20 mouse cellular contexts compared by ENCODE assay signal in the genomic region with DNA sequence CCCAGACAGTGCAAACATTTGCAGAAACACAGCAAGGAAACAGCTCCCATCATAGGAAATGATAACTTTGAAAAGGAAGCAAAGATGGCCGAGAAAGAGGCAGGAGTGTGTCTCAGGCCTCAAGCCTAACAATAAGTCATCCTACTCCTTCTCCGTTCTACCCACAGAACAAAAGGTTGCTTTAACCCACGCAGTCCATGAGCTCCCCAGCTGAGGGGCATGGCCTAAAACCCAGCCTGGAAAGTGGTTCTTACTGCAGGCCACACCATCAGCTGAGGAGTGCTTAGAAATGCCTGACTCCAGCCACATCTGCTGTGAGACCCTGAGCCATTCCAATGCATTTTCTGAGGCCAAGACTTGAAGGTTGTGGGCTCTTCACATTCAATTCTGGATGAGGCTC. TPM values are rescaled to one million over a fixed set of nuclear protein-coding genes. Genes with fewer than 3 reads are reported as not detected.
DNase-seq lines count a peak whose midpoint lies in the region; ATAC-seq and TF ChIP-seq lines count a peak whose summit lies in the region.
"Had no signal": no experiment of that assay in that cellular context is flagged by ENCODE, and none has a peak within 500 bp of the region (broad histone marks: within the 10 kb centered on the region; RNA-seq: fewer than 3 reads in every experiment).

No protein-coding gene starts in this region.

- 0 out of 2 replicates have a peak, but pooled peaks have one; percentile 43 for ATAC-seq in heart, embryonic 14.5 days (ENCODE audit: insufficient number of reproducible peaks, insufficient read depth, low FRiP score, low read depth)
- no peak for ATAC-seq in liver, embryonic 11.5 days (replicated peaks; ENCODE audit: low FRiP score)
- ATAC-seq: intestine, embryonic 15.5 days; lung, postnatal 0 days had no signal

- peaks cover 11 to 13% of the 10 kb centered on the region in 2 experiments for H3K4me1 ChIP-seq in heart, embryonic 14.5 days (ENCODE audit: control insufficient read depth in 2 of 2, insufficient read depth in 2 of 2, low read length in 2 of 2)
- H3K4me1 ChIP-seq in spleen, adult 2 months (ENCODE audit: control insufficient read depth, insufficient read depth, insufficient read length) = peaks cover 23% of the 10 kb centered on the region
- H3K4me1 ChIP-seq in liver, embryonic 11.5 days (replicated peaks; ENCODE audit: control insufficient read depth, insufficient read depth, low read length) = peaks cover 60% of the 10 kb centered on the region
- H3K4me1 ChIP-seq in cerebellum, adult 2 months (ENCODE audit: control insufficient read depth, insufficient read depth, low read length) = peaks cover 11% of the 10 kb centered on the region; the same call in 1 of the 2 replicates
- H3K4me1 ChIP-seq: embryonic facial prominence, embryonic 13.5 days; forebrain, embryonic 10.5 days; neural tube, embryonic 12.5 days had no signal

- intact Hi-C loops in heart, postnatal 36 days (cut with DNase I) = no loop called here
- intact Hi-C loops in gastrocnemius, adult 2 months (cut with DNase I) = no loop called here

- no peak for DNase-seq in heart, postnatal 36 days
- no peak for DNase-seq in spleen, adult 2 months (ENCODE audit: low read depth in 1 of 2, low spot score in 2 of 2)
- no peak for DNase-seq in spleen, adult 12 weeks (ENCODE audit: low spot score)
- DNase-seq in liver, embryonic 11.5 days (ENCODE audit: low spot score) = no peak
- no peak for DNase-seq in cerebellum, adult 2 months
- no peak for DNase-seq in gastrocnemius, adult 2 months
- DNase-seq: adrenal gland, postnatal 14 days; cerebellum, adult 9-11 months; gastrocnemius, postnatal 10 days; kidney, postnatal 10 days; right cerebral cortex, postnatal 14 days; thymus, postnatal 4 days had no signal

- no peak overlapping the region for H3K9ac ChIP-seq in heart, embryonic 14.5 days (ENCODE audit: low read length)
- H3K9ac ChIP-seq in liver, embryonic 11.5 days (ENCODE audit: low read depth, low read length) = peak overlapping the region; percentile 68
- H3K9ac ChIP-seq: embryonic facial prominence, embryonic 13.5 days; hindbrain, embryonic 14.5 days; intestine, embryonic 15.5 days; neural tube, embryonic 12.5 days had no signal

- no peak overlapping the region for H3K27ac ChIP-seq in heart, embryonic 14.5 days (replicated peaks in 1 of 2; ENCODE audit: control insufficient read depth in 1 of 2, insufficient read depth in 1 of 2, low read depth in 2 of 2, low read length in 2 of 2)
- peak overlapping the region; percentile 78 for H3K27ac ChIP-seq in spleen, adult 2 months (ENCODE audit: insufficient read depth, low read length)
- peak overlapping the region; percentile 98 for H3K27ac ChIP-seq in liver, embryonic 11.5 days (ENCODE audit: low read depth, low read length)
- no peak overlapping the region for H3K27ac ChIP-seq in cerebellum, adult 2 months (ENCODE audit: insufficient read depth, low read length)
- no peak overlapping the region for H3K27ac ChIP-seq in gastrocnemius, adult 2 months
- H3K27ac ChIP-seq: embryonic facial prominence, embryonic 13.5 days; hindbrain, embryonic 14.5 days; intestine, embryonic 15.5 days; neural tube, embryonic 12.5 days had no signal

- no peak overlapping the region for H3K4me2 ChIP-seq in heart, embryonic 14.5 days (ENCODE audit: low read length)
- peak overlapping the region; percentile 94 for H3K4me2 ChIP-seq in liver, embryonic 11.5 days
- H3K4me2 ChIP-seq in myocyte (ENCODE audit: low read depth) = no peak overlapping the region
- H3K4me2 ChIP-seq: embryonic facial prominence, embryonic 13.5 days; hindbrain, embryonic 14.5 days; neural tube, embryonic 12.5 days had no signal

- H3K9me3 ChIP-seq in heart, embryonic 14.5 days (ENCODE audit: control insufficient read depth, low read length) = no peaks in the 10 kb centered on the region
- H3K9me3 ChIP-seq in liver, embryonic 11.5 days (ENCODE audit: control insufficient read depth, low read length) = no peaks in the 10 kb centered on the region
- H3K9me3 ChIP-seq: embryonic facial prominence, embryonic 13.5 days; forebrain, embryonic 10.5 days; intestine, embryonic 15.5 days; neural tube, embryonic 12.5 days had no signal

- no peak overlapping the region for H3ac ChIP-seq in myocyte (ENCODE audit: control insufficient read depth, insufficient read length)

- TF ChIP-seq CTCF in spleen, adult 2 months (IDR thresholded peaks at IDR 0.05; ENCODE audit: extremely low read depth, insufficient read depth, insufficient read length, insufficient replicate concordance) = no peak
- TF ChIP-seq CTCF in cerebellum, adult 2 months (IDR thresholded peaks at IDR 0.05; ENCODE audit: borderline replicate concordance, insufficient read depth, low read depth, low read length) = no peak
- TF ChIP-seq CTCF in gastrocnemius, adult 2 months (IDR thresholded peaks at IDR 0.05) = no peak

- H3K79me2 ChIP-seq in myocyte (ENCODE audit: control insufficient read depth, insufficient read depth) = peaks cover 71% of the 10 kb centered on the region

- TF ChIP-seq POLR2A in spleen, adult 2 months (IDR thresholded peaks at IDR 0.05; ENCODE audit: low read depth, low read length) = no peak
- no peak for TF ChIP-seq POLR2A in myocyte (IDR thresholded peaks at IDR 0.05; ENCODE audit: insufficient read length, low read depth)
- TF ChIP-seq POLR2A in cerebellum, adult 2 months (IDR thresholded peaks at IDR 0.05; ENCODE audit: borderline replicate concordance, insufficient read depth, low read length) = no peak

- H3K36me3 ChIP-seq in heart, embryonic 14.5 days (ENCODE audit: control insufficient read depth, insufficient read depth, low read length) = peaks cover 2% of the 10 kb centered on the region; the same call in 1 of the 2 replicates
- peaks cover 17% of the 10 kb centered on the region for H3K36me3 ChIP-seq in spleen, adult 2 months (ENCODE audit: control insufficient read depth, insufficient read depth, low read length)
- peaks cover 6% of the 10 kb centered on the region; the same call in 1 of the 2 replicates for H3K36me3 ChIP-seq in liver, embryonic 11.5 days (ENCODE audit: control insufficient read depth, insufficient read depth, low read length)
- H3K36me3 ChIP-seq in myocyte (ENCODE audit: control insufficient read depth, insufficient read depth) = peaks cover 27% of the 10 kb centered on the region
- H3K36me3 ChIP-seq: embryonic facial prominence, embryonic 13.5 days; forebrain, embryonic 10.5 days; neural tube, embryonic 12.5 days had no signal

- no peaks in the 10 kb centered on the region for H3K27me3 ChIP-seq in heart, embryonic 14.5 days (ENCODE audit: control insufficient read depth, insufficient read depth, low read length)
- H3K27me3 ChIP-seq in spleen, adult 2 months (ENCODE audit: control insufficient read depth, insufficient read depth, low read length) = no peaks in the 10 kb centered on the region
- H3K27me3 ChIP-seq in liver, embryonic 11.5 days (replicated peaks; ENCODE audit: control insufficient read depth, insufficient read depth, low read length) = no peaks in the 10 kb centered on the region
- no peaks in the 10 kb centered on the region for H3K27me3 ChIP-seq in myocyte (ENCODE audit: control insufficient read depth, insufficient read depth, insufficient read length)
- H3K27me3 ChIP-seq in cerebellum, adult 2 months (ENCODE audit: control insufficient read depth, insufficient read depth, low read length) = no peaks in the 10 kb centered on the region
- H3K27me3 ChIP-seq: embryonic facial prominence, embryonic 13.5 days; intestine, embryonic 15.5 days; neural tube, embryonic 12.5 days had no signal

- H3K4me3 ChIP-seq in heart, embryonic 14.5 days (ENCODE audit: control insufficient read depth in 1 of 2, insufficient read depth in 1 of 2, low read depth in 1 of 2, low read length in 2 of 2) = no peak overlapping the region
- no peak overlapping the region for H3K4me3 ChIP-seq in spleen, adult 2 months (ENCODE audit: extremely low read depth, insufficient read depth, insufficient read length)
- peak overlapping the region; percentile 53; the same call in 1 of the 2 replicates for H3K4me3 ChIP-seq in liver, embryonic 11.5 days (ENCODE audit: low read depth, low read length)
- no peak overlapping the region for H3K4me3 ChIP-seq in myocyte
- H3K4me3 ChIP-seq in cerebellum, adult 2 months (replicated peaks; ENCODE audit: insufficient read depth, low read depth, low read length) = no peak overlapping the region
- no peak overlapping the region for H3K4me3 ChIP-seq in gastrocnemius, adult 2 months
- H3K4me3 ChIP-seq: embryonic facial prominence, embryonic 13.5 days; forebrain, embryonic 10.5 days; intestine, embryonic 15.5 days; neural tube, embryonic 12.5 days had no signal

- 58% methylated on average over 3 of the region's 3 CpGs for WGBS in heart, embryonic 14.5 days
- WGBS in spleen, adult 2 months = 29% methylated on average over 3 of the region's 3 CpGs
- 27% methylated on average over 3 of the region's 3 CpGs for WGBS in liver, embryonic 11.5 days
- 86% methylated on average over 3 of the region's 3 CpGs for WGBS in cerebellum, adult 2 months

TF ChIP-seq in myocyte, 11 proteins besides CTCF, POLR2A, EP300 and RAD21 (continues in another document):
- TF ChIP-seq POLR2AphosphoS2 (IDR thresholded peaks at IDR 0.05; ENCODE audit: insufficient read length, low read depth) (peak; percentile 29), CEBPB (IDR thresholded peaks at IDR 0.05; ENCODE audit: insufficient read depth, poor library complexity, severe bottlenecking) (no peak)

RNA-seq across cellular contexts. Expression of gene Zc3hav1, which starts 10.8 kb away (rescaled TPM):
- 7.2 and 9.1 TPM in 2 replicates for polyA plus RNA-seq in heart, embryonic 14.5 days (2014; fragmentation: Nextera tagmentation; extraction: Ambion mirVana)
- total RNA-seq in heart, postnatal 36 days (2021) = 10 to 100 TPM; 15.3 to 16.2 TPM
- polyA plus RNA-seq in spleen, adult 2 months (2012; rRNA removed) = 40.7 and 46.4 TPM in 2 replicates
- polyA plus RNA-seq in liver, embryonic 11.5 days (2014; fragmentation: Nextera tagmentation; extraction: Ambion mirVana) = 28.4 and 31.3 TPM in 2 replicates
- 45.0 TPM for polyA plus RNA-seq in myocyte (2012; fragmentation: generic; extraction: Trizol)
- polyA plus RNA-seq in cerebellum, adult 2 months (2012; rRNA removed) = 5.0 TPM in 2 replicates
- 1 to 10 TPM; 6.4 to 6.7 TPM for total RNA-seq in gastrocnemius, adult 2 months (2021)

RNA-seq across cellular contexts. Expression of gene Ttc26, which starts 37.7 kb away (rescaled TPM):
- polyA plus RNA-seq in heart, embryonic 14.5 days (2014; fragmentation: Nextera tagmentation; extraction: Ambion mirVana) = 2.7 and 3.9 TPM in 2 replicates
- total RNA-seq in heart, postnatal 36 days (2021) = 1 to 10 TPM; 1.9 to 2.0 TPM
- polyA plus RNA-seq in spleen, adult 2 months (2012; rRNA removed) = 0.12 and 0.22 TPM in 2 replicates
- 3.3 and 3.8 TPM in 2 replicates for polyA plus RNA-seq in liver, embryonic 11.5 days (2014; fragmentation: Nextera tagmentation; extraction: Ambion mirVana)
- 2.3 TPM for polyA plus RNA-seq in myocyte (2012; fragmentation: generic; extraction: Trizol)
- polyA plus RNA-seq in cerebellum, adult 2 months (2012; rRNA removed) = 2.4 and 2.9 TPM in 2 replicates
- total RNA-seq in gastrocnemius, adult 2 months (2021) = 1 to 10 TPM; 1.3 to 1.4 TPM

RNA-seq across cellular contexts. Expression of gene Zc3hav1l, which starts 44.5 kb away (rescaled TPM):
- 8.7 and 9.3 TPM in 2 replicates for polyA plus RNA-seq in heart, embryonic 14.5 days (2014; fragmentation: Nextera tagmentation; extraction: Ambion mirVana)
- 1 to 10 TPM; 1.1 to 1.9 TPM for total RNA-seq in heart, postnatal 36 days (2021)
- polyA plus RNA-seq in spleen, adult 2 months (2012; rRNA removed) = 1.4 and 1.5 TPM in 2 replicates
- polyA plus RNA-seq in liver, embryonic 11.5 days (2014; fragmentation: Nextera tagmentation; extraction: Ambion mirVana) = 8.3 and 8.9 TPM in 2 replicates
- polyA plus RNA-seq in myocyte (2012; fragmentation: generic; extraction: Trizol) = 0.92 TPM
- polyA plus RNA-seq in cerebellum, adult 2 months (2012; rRNA removed) = 2.9 and 3.1 TPM in 2 replicates
- total RNA-seq in gastrocnemius, adult 2 months (2021) = under 1 TPM; 0.31 to 0.61 TPM

Comparison
In these comparisons a context has a peak if more than half of its experiments do, and no peak if none do; other contexts are left out.
1. H3K27ac ChIP-seq: peak in spleen, adult 2 months (single experiment) and liver, embryonic 11.5 days (single experiment); none in heart, embryonic 14.5 days (0 of 2), cerebellum, adult 2 months (single experiment) and gastrocnemius, adult 2 months (single experiment).